Mouse (Mus musculus) c-Kit-negative CD71-positive TER-119-positive erythroid progenitor cells, embryonic 14.5 days (primary cell): Measurements from ENCODE around the gene Ryr3.

Experiments used
- DNase-seq: peaks from one replicate; pipeline ENCODE4 v3.0.0-alpha.2; 2013; ENCODE audit warnings: low read depth, low spot score

Gene Ryr3

DNA sequence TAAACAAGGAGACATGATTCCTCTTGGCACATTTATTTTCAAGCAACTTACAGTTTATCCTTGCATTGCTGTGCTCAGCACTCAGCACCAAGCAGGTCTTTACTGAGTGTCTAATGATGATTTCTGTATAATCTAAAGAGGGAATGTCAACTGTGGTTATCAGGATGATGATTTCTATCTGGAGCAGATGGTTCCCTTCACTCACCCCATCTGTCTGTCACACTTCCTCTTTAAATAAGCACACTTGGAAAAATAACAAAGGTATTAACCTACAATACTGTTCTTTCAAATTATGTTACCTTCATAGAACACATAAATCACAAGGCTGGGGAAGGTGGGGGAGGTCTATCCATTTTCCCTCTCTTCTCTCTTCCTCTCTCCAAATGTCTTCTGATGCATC is 304.3 kb downstream of the Ryr3 start:
- DNase-seq, result no peak

DNA sequence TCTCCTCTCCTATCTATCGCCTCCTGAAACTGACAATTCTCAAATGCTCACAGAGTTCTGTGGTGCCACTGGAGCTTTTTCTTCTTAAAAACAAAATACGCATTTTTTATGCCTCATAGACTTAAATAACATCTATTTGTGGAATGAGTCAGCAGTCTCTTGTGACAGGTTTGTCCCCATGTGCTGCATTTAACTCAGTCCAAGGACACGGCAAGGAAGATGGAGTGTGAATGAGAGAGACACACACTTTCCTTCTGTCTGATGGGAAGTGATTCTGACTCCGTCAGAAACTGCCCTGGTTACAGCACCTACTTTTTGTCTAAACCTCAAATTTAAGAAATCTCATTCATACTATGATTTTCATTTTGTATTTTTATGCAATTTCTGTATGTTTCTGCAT is 306.3 kb downstream of the Ryr3 start:
- no peak for DNase-seq

DNA sequence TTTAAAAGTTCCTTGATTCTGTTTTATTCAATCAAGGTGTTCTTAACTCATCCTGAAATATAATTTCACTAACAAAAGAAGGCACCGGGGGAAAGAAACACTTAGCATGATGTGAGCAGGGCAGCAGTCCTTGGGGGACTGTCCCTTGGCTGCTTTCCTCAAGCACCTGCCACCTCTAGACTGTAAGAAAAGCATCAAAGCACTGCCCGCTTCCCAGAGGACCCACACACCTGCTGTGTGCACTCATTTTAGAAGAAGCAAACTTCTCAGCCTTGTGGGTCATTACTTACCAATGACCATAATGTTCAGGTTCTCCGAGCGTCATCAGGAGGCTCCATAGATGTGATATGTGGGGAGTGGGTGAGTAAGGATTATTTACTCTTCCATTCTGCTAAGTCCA is 307.8 kb downstream of the Ryr3 start:
- no peak for DNase-seq

DNA sequence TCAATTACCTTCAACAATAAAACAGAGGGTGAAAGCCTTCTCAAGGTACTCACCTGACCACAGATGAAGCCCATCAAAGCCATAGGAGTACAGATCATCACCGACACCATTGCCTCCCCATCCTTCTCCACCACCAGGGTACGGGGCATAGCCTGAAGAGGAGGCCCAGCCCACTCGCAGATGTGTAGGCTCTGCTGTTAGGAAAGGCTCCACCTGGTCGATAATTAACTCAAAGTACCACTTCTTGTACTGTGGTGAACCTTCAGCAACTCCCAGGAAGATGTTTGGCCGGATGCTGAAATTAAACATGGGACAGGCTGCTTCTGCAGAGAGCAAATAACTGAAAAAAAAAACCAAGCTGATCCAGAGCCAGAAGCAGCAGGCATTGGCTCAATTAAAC is 316.1 kb downstream of the Ryr3 start:
- no peak for DNase-seq

DNA sequence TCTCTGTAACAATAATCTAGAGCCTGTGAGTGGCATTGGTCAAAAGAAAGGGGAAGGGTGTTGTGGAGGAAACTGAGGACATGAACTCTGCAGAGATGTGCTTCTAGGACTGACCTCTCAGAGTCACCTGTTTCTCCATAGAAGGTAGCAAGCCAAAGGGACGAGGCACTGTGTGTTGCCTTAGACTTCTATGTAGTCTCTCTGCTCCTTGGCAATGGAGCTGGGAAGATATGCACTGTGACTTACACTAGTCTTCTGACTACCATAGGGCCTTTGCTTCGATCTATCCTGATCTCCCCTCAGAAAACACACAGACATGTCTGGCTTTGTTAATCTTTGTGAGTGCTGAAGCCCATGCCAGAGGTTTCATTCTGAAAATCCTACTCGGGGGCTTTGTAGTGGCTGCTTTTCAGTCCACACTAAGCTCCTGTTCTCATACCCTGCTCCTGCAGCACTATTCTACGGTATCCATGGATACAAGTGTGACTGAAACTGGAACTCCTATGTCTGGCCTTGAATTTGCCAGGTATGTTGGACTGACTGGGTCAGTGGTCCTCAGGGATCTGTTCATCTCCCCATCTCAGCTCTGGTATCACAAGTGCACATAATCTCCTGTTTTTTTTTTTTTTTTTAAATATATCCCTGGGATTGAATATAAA is 332.3 kb downstream of the Ryr3 start:
- DNase-seq, result no peak

DNA sequence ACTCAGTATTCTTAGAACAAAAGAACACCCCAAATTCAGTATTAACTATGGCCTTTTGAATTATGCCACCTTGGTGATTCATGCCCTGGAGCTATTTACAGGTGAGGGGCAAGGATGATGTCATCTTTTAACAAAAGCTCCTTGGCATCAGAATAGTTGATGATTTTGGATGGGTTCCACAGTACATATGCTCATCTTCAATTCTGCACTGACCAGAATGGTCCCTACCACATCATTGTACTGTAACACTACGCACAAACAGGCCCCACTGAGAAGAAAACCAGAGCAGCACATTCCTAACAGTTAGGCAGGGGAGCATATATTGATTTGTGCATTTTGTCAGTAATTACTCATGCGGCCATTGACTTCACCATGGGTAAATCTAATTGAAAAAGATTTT is 335.1 kb downstream of the Ryr3 start:
- no peak for DNase-seq

DNA sequence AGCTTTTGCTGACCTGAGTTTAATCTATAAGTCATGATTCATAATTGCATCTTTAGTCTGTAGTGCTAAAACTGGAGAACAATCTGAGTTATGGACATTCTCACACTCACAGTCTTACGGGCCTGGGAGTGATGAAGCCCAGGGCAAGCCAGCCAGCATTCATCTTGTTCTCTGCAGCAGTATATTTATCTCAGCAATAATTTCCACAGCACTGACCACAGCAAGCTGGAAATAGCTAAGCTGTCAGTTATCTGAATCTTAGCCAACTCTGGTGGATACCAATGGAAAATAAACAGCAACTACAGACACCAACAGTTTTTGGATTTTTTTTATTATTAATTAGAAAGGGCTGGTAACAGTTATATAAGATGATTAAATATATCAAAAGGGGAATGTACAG is 335.5 kb downstream of the Ryr3 start:
- no peak for DNase-seq

DNA sequence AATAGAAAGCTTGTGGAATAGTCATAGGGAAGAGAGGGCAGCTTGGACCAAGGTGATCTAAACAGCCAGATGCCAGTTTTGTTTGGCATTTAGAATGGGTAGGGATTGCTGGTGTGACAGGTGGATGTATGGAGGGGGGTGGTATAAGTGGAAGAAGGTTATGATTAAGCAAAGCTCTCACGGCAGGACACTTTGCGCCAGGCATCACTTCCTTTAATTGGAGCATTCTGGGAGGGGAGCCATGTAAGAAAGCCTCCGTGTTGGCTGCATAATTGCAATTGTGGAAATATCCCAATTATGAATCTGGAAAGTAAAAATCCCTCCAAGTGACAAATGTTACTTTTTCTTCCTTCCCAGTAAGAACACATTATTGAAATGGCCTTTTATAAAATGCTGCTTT is 339.5 kb downstream of the Ryr3 start:
- no peak for DNase-seq

DNA sequence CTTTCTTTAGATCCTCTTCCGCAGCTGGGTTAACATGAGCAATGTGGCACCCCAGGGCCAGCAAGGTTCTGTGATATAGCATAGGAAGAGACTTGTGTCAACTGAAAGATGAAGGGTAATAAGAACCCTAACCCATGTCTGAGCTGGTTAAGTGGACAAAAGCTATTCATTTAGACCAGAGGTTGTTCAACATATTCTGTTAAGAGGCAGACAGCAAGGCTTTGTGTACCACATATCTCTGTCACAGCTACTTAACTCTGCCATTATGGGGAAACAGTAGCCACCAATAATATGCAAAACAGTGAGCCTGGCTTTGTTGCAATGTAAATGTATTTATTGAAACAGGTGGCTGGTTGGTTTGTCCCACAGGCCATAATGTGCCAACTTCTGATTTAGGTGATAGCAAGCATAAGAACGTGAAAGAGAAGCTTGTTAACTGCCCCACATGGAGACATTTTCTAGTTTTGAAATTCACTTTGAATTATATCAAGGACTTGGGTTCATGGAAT is 350.8 kb downstream of the Ryr3 start:
- DNase-seq, result no peak

DNA sequence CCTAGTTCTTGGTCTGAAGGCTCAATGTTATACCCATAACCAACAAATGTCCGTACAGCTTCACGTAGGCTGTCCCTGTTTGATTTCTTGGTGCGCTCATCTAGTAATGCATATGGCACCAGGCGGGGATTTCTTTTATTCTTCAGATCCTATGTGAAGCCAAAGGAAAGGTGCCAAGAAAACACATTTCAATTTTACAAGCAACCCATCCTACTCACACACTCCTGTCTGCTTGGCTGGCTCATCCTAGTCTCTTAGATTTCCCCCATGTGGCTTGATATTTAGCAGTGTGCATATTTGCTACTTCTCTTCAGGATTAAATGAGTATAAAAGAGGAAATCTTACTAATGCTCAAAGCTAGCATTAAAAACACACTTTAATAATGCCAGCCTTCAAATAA is 355.1 kb downstream of the Ryr3 start:
- no peak for DNase-seq

DNA sequence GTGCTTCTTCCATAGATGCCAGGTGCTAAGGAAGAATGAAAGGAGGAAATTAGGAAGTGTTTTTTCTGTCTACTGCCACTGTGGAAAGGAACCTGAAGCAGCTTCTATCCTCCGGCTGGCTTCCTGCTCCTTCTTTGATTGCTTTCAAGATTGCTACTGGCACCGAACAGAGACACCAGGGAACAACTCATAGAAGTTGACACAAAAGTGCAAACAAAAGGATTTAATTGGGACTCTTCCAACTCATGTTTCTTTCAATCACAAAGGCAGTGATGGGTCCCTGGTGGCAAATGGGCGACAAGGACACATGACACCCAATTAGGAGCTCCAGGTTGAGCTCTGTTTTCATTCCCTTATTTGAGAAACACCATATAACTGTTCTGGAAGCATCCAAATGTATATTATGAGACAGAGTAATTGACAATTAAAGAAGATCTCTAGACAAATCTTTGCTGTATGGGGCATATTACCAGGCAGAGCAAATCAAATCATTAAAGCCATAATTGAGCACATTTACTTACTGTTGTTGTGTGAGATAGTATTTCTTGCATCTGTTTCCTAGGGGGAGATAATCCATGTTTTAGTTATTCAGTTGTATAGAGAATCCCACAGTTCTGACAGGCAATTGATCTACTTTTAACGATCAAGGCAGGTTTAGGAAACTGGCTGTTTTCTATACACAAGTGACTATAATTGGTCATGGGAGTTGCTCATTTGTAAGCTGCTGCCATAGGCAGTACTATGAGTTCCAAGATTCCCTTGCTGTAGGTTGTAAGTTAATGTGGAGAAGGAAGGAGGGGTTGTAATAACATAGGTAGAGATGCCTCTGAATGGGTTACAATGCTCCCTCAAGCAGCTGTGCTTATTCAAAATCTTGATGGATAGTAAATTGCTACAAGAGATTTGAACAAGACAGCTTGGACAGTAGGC is 371.0 kb downstream of the Ryr3 start:
- DNase-seq, result no peak

DNA sequence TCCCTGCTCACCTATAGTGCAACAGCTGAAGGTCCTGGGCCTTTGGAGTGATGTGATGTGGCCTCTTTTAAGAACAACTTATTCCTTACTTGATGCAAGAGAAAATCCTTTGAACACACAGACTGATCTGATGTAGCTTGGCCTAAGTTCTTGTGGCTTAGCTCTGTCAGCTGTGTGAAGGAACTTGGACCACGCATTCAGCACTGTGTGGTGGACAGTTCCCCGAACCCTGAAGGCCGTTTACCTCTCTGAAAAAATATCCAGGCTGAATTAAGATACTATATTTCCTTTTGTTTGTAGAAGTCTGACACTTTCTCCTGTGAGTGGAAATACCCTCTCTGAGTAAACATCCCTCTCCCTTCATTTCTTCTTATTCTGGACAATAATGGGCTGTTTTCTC is 374.0 kb downstream of the Ryr3 start:
- no peak for DNase-seq

DNA sequence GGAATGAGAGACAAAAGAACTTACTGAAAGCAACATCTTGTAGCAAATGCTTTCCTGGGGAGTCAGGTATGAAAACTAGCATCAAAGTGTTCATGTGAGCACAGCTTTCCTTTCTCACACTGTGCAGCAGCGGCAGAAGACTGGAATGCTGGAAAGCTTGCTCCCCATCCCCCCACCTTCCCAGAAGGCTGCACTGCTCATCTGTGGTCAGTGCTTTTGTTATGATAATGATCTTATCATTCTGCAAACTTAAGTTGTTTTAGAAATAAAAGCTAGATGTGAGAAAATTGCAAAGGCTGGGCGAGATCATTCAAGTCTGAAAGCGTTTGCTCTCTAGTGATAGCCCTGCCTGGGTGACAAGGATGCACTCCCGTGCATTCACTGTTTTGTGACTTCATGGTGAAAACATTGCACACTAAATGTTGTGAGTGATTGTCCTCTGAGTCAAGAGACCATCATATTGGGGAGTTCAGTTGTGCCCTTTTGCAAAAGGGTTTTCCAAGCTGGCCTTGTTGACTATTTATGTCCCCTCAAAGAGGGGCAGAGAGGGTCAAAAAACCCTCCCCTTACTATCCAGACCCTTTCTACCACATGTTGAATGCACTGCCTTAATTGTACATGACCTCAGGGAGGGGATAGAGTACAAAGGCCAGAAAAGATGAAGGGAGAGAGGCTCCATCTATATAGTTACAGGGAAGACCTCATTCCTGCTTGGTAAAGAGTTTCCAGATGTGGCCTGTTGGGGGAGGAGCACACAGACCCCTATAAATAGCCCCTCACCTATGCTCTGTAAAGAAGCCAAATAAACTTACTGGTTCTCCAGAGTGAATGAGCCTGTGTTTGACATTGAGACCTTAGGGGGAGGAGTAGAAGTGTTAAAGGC is 385.2 kb downstream of the Ryr3 start:
- no peak for DNase-seq

DNA sequence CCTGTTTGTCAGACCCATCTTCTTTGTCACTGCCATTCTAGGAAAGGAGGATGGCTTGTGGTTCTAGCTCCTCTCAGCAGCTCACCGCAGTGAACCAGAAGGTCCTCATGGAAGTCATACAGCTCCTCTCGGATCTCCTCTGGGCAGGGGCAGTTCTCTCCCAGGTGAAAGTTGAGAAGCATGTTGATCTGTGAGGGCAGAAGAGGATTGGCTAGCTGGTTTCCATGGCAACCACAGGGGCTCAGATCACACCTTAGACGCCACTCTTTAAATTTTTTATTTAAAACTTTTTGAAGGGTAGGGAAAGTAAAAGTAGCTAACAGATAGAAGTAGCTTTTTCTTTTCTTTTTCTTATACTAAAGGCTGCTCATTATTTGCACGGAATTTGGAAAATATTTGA is 390.3 kb downstream of the Ryr3 start:
- no peak for DNase-seq

DNA sequence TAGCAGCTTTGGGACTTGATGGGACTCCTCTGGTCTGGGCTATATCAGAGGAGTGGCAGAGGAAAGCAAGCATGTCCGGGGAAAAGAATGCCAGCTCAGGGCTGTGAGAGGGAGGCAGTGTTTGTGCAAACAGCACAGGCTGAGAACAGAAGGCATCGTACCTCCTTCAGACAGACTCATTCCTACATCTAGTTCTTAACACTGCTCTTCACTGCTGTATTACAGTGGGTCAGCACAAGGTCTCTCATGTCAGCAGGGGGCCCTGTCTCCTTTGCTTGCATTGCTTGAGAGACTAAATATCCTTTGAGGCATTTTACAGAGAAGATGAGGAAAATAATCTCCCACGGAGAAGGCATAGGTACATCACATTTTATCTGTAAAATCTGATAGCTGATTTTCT is 394.2 kb downstream of the Ryr3 start:
- DNase-seq, result no peak

DNA sequence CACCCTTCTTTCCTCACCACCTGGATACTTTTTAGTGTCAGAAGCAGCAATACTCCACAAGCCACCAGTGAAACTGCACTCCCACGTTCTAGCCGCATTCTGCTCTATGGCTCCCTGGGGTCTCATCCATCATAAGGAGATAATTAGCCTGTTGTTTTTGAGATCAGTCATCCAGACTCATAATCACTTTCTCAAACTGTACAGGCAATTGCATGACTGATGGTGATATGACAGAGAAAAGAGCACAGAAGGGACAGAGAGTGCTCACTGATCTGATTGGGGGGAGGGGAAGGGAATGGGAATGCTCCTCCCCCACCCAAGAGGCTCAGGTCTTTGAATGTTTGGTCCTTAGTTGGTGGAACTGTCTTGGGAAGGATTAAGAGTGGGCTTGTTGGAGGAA is 397.8 kb downstream of the Ryr3 start:
- no peak for DNase-seq

DNA sequence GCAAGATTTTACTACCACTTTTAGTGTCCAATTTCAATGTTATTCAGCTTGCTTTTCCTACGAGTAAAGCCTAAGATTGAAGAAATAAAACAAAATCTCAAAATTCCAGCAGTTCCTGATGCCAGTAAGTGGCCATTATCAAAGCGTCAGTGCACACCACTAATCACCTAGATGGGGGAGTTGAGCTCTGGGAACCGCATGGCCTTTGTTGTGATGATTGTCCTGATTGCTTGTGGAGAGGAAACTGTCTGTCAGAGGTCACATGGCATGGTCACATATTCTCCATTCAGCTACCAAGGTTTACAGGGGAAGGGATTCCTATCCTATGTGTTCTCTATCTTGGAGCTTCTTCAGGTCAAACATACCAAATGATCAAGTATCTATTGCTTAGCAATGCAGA is 399.9 kb downstream of the Ryr3 start:
- no peak for DNase-seq

DNA sequence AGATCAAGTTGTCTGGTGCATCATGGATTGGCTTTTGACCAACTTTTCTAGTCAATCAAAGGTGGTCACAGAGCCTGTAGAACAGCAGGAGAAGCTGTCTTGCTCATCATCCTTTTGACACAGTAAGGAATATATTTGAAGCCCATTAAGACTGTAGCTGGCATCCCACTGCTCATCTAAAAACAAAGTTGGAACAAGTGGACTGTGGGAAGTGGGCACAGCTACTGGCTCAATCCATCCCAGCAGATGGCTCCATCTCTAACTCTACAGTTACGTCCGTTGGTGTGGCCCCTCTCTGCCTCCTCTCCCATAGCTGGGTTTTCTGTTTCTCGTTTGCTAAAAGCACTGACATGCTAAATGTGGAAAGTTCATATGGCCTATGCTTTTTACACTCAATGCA is 400.9 kb downstream of the Ryr3 start:
- no peak for DNase-seq

DNA sequence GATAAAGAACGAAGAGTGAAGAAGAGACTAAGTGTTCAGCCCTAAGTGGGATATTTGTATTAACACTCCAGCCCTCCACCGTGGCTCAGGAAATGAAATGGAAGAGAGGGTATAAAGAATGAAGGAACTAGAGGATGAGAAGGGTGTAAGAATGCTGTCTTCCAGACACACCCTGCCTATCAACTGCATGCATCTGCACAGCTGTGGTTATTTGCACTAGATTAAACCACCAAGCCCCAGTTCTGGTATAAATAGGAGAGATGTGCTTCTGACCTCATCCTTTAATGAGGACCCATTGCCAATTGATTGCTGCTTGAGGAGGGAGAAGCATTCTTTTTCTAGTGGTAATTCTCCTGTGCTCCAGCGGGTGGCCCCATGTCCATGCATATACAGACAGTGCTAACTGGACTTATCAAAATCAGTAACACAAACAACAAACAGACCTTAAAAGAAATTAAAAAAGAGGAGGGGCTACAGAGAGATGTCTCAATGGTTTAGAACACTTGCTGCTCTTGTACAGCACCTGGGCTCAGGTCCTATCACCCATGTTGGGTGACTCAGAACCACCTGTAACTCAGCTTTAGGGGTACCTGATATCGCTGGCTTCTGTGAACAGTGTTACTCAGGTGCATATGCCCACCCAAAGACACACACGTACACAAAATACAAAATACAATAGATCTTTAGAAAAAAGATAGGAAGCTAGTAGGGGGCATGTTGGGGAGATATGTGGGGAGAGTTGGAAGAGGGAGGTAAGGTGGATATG is 404.1 kb downstream of the Ryr3 start:
- no peak for DNase-seq

DNA sequence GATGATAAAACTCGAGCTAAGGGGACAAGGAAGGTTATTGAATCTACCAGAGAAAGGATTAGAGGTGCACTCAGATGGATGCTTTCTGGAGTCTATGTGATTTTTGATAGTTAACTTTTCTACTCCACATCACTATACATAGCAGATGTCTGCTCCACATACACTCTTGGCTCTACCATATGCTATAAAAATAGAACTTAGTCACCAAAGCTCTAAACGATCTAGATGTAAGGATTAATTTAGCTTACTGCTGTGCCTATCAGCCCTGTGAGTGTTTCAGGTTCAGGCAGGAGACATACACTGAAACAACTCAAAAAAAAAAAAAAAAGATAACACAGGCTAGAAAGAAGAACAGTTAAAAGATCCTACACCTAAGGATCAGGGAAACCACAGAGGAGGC is 410.9 kb downstream of the Ryr3 start:
- no peak for DNase-seq

DNA sequence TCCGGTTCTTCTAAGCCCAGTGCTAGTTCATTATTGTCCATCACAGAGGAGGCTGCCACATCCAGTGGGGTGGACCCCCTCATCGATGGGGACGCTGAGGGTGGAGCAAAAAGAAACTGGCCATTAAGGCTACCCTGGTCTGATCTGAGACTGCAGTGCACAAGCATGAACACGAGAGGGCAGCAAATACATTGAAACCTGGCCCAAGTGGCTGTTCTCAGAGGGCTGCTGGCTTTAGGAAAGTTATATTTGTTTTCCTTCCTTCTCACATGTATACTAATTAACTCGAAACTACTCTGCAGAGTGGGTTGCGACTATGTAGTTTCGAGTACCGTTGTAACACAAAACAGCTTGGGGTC is 416.9 kb downstream of the Ryr3 start:
- no peak for DNase-seq
